Mouse (Mus musculus): ENCODE measurements around the gene Cntnap2.
"Not testable (repeated sequence)": the region's sequence is repeated elsewhere in the genome, so short reads cannot be mapped to it uniquely, and the experiment has no call there.

The Cntnap2 gene

GRCm38 (mm10) chr6:47267236-47267635 is 2208.1 kb downstream of the Cntnap2 start:
- DNase-seq, result no peak

GRCm38 (mm10) chr6:47269455-47269854 is 2210.3 kb downstream of the Cntnap2 start:
- DNase-seq, result no peak

- DNase-seq, result no peak
These were observed 2212.4 kb downstream of the Cntnap2 start for GRCm38 (mm10) chr6:47271576-47271975.

- DNase-seq, result no peak
These were observed 2213.7 kb downstream of the Cntnap2 start for GRCm38 (mm10) chr6:47272606-47273575.

GRCm38 (mm10) chr6:47275065-47275464 is 2215.9 kb downstream of the Cntnap2 start:
- no peak for DNase-seq

- DNase-seq, result no peak
These were observed 2220.0 kb downstream of the Cntnap2 start for GRCm38 (mm10) chr6:47279183-47279582.

GRCm38 (mm10) chr6:47281584-47281983 is 2222.4 kb downstream of the Cntnap2 start:
- no peak for DNase-seq

GRCm38 (mm10) chr6:47284794-47285193 is 2225.6 kb downstream of the Cntnap2 start:
- DNase-seq, result no peak

- DNase-seq, result no peak
These were observed 2226.6 kb downstream of the Cntnap2 start for GRCm38 (mm10) chr6:47285742-47286141.

GRCm38 (mm10) chr6:47286247-47286967 is 2227.2 kb downstream of the Cntnap2 start:
- not testable (repeated sequence) for DNase-seq

GRCm38 (mm10) chr6:47287722-47288121 is 2228.6 kb downstream of the Cntnap2 start:
- DNase-seq, result no peak

- no peak for DNase-seq
These were observed 2232.8 kb downstream of the Cntnap2 start for GRCm38 (mm10) chr6:47291973-47292372.

- DNase-seq, result no peak
These were observed 2233.3 kb downstream of the Cntnap2 start for GRCm38 (mm10) chr6:47292437-47292836.

- DNase-seq, result no peak
These were observed 2235.3 kb downstream of the Cntnap2 start for GRCm38 (mm10) chr6:47294433-47294832.

- no peak for DNase-seq
These were observed 2245.8 kb downstream of the Cntnap2 start for GRCm38 (mm10) chr6:47304848-47305490.

GRCm38 (mm10) chr6:47306065-47306798 is 2247.1 kb downstream of the Cntnap2 start:
- no peak for DNase-seq

- DNase-seq, result no peak
These were observed 2247.8 kb downstream of the Cntnap2 start for GRCm38 (mm10) chr6:47306954-47307353.

- DNase-seq, result peak; percentile 10
These were observed 2255.6 kb downstream of the Cntnap2 start for GRCm38 (mm10) chr6:47314507-47315334.

- no peak for DNase-seq
These were observed 2256.3 kb downstream of the Cntnap2 start for GRCm38 (mm10) chr6:47315454-47315853.

- no peak for DNase-seq
These were observed 2258.1 kb downstream of the Cntnap2 start for GRCm38 (mm10) chr6:47317253-47317652.

- DNase-seq, result no peak
These were observed 2259.5 kb downstream of the Cntnap2 start for GRCm38 (mm10) chr6:47318705-47319104.
